Mouse (Mus musculus): ENCODE measurements around the gene Clec2i. TPM values are rescaled to one million over a fixed set of nuclear protein-coding genes. Genes with fewer than 3 reads are reported as not detected.
"Not testable (repeated sequence)": the region's sequence is repeated elsewhere in the genome, so short reads cannot be mapped to it uniquely, and the experiment has no call there.

The Clec2i gene
- total RNA-seq (2014; rRNA removed; ENCODE audit: low replicate concordance) (not detected in 2 replicates), polyA plus RNA-seq (2015; fragmentation: Nextera tagmentation; extraction: Ambion mirVana) (not detected in 2 replicates)

GRCm38 (mm10) chr6:128887091-128887790 is at the start of gene Clec2i:
Clec2i (plus strand) TSS chr6:128887588.
- ATAC-seq (ENCODE audit: insufficient read depth, low read depth); H3K4me3 ChIP-seq (ENCODE audit: low read depth, low read length); H3K27me3 ChIP-seq (ENCODE audit: control insufficient read depth, insufficient read depth, low read length); H3K4me1 ChIP-seq (ENCODE audit: control insufficient read depth, insufficient read depth); DNase-seq (ENCODE audit: low spot score); H3K36me3 ChIP-seq (replicated peaks; ENCODE audit: control insufficient read depth, insufficient read depth, low read length); H3K9me3 ChIP-seq (replicated peaks; ENCODE audit: control insufficient read depth, low read length); H3K27ac ChIP-seq (ENCODE audit: low read depth); H3K4me2 ChIP-seq (ENCODE audit: low read depth, low read length); H3K9ac ChIP-seq (replicated peaks; ENCODE audit: low read depth, low read length): not testable (repeated sequence)
- 76% methylated on average over 6 of the region's 6 CpGs for WGBS

- DNase-seq (ENCODE audit: low spot score) (peak; percentile 80), ATAC-seq (ENCODE audit: insufficient read depth, low read depth) (peak; percentile 65)
- H3K9me3 ChIP-seq (replicated peaks; ENCODE audit: control insufficient read depth, low read length), result no peaks in the 10 kb centered on the region
- H3K27me3 ChIP-seq (ENCODE audit: control insufficient read depth, insufficient read depth, low read length), result no peaks in the 10 kb centered on the region
- H3K36me3 ChIP-seq (replicated peaks; ENCODE audit: control insufficient read depth, insufficient read depth, low read length), result no peaks in the 10 kb centered on the region
- peak overlapping the region; percentile 76 for H3K4me3 ChIP-seq (ENCODE audit: low read depth, low read length)
- H3K9ac ChIP-seq (replicated peaks; ENCODE audit: low read depth, low read length), result peak overlapping the region; percentile 70
- under 1% methylated on average over 49 of the region's 49 CpGs for WGBS
- peak overlapping the region; percentile 94 for H3K27ac ChIP-seq (ENCODE audit: low read depth)
- TF ChIP-seq EP300 (IDR thresholded peaks at IDR 0.05; ENCODE audit: low read depth), result peak; percentile 46; the same call in 1 of the 2 replicates
- no peak for TF ChIP-seq CTCF (IDR thresholded peaks at IDR 0.05; ENCODE audit: low read depth)
- 0 out of 2 replicates have a peak, but pooled peaks cover 6% of the 10 kb centered on the region for H3K4me1 ChIP-seq (ENCODE audit: control insufficient read depth, insufficient read depth)
- H3K4me2 ChIP-seq (ENCODE audit: low read depth, low read length), result peak overlapping the region; percentile 61
These were observed 48.8 kb upstream of the Clec2i start for GRCm38 (mm10) chr6:128838342-128839265.

- WGBS, result 0% methylated on average over 17 of the region's 17 CpGs
- ATAC-seq (ENCODE audit: insufficient read depth, low read depth) (peak; percentile 49), DNase-seq (ENCODE audit: low spot score) (peak; percentile 87)
- no peaks in the 10 kb centered on the region for H3K36me3 ChIP-seq (replicated peaks; ENCODE audit: control insufficient read depth, insufficient read depth, low read length)
- H3K4me3 ChIP-seq (ENCODE audit: low read depth, low read length), result peak overlapping the region; percentile 76
- peak; percentile 88 for TF ChIP-seq CTCF (IDR thresholded peaks at IDR 0.05; ENCODE audit: low read depth)
- TF ChIP-seq EP300 (IDR thresholded peaks at IDR 0.05; ENCODE audit: low read depth), result no peak
- peak overlapping the region; percentile 61 for H3K4me2 ChIP-seq (ENCODE audit: low read depth, low read length)
- peaks cover 12% of the 10 kb centered on the region for H3K4me1 ChIP-seq (ENCODE audit: control insufficient read depth, insufficient read depth)
- no peaks in the 10 kb centered on the region for H3K9me3 ChIP-seq (replicated peaks; ENCODE audit: control insufficient read depth, low read length)
- peak overlapping the region; percentile 94 for H3K27ac ChIP-seq (ENCODE audit: low read depth)
- peak overlapping the region; percentile 46; the same call in 1 of the 2 replicates for H3K9ac ChIP-seq (replicated peaks; ENCODE audit: low read depth, low read length)
- no peaks in the 10 kb centered on the region for H3K27me3 ChIP-seq (ENCODE audit: control insufficient read depth, insufficient read depth, low read length)
These were observed 48.1 kb upstream of the Clec2i start for GRCm38 (mm10) chr6:128839266-128839771.

- Histone ChIP-seq H3K27ac (ENCODE audit: low read depth) (no peak overlapping the region), H3K9me3 (replicated peaks; ENCODE audit: control insufficient read depth, low read length) (no peaks in the 10 kb centered on the region), H3K4me3 (ENCODE audit: low read depth, low read length) (no peak overlapping the region), H3K36me3 (replicated peaks; ENCODE audit: control insufficient read depth, insufficient read depth, low read length) (no peaks in the 10 kb centered on the region), H3K4me1 (ENCODE audit: control insufficient read depth, insufficient read depth) (peaks cover 12% of the 10 kb centered on the region), H3K4me2 (ENCODE audit: low read depth, low read length) (0 out of 2 replicates have a peak overlapping the region, but pooled peaks have one; percentile 61), H3K9ac (replicated peaks; ENCODE audit: low read depth, low read length) (no peak overlapping the region), H3K27me3 (ENCODE audit: control insufficient read depth, insufficient read depth, low read length) (no peaks in the 10 kb centered on the region)
- ATAC-seq (ENCODE audit: insufficient read depth, low read depth) (no peak), DNase-seq (ENCODE audit: low spot score) (no peak)
- TF ChIP-seq EP300 (IDR thresholded peaks at IDR 0.05; ENCODE audit: low read depth) (no peak), CTCF (IDR thresholded peaks at IDR 0.05; ENCODE audit: low read depth) (no peak)
- 59% methylated on average over 7 of the region's 7 CpGs for WGBS
These were observed 47.5 kb upstream of the Clec2i start for GRCm38 (mm10) chr6:128839921-128840320.

DNA sequence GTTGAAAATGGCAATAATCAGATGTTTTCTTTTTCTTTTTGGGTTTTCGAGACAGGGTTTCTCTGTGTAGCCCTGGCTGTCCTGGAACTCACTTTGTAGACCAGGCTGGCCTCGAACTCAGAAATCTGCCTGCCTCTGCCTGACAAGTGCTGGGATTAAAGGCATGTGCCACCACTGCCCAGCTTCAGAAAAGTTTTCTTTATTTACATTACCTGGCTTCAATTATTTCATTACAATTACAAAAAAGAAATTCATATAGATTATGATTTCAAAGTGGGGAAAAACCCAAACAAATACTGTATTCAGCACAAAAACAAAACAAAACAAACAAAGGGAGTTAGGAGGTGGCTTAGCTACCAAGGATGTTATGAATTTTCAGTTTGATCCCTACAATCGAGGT is 46.7 kb upstream of the Clec2i start:
- not testable (repeated sequence) for H3K9me3 ChIP-seq (replicated peaks; ENCODE audit: control insufficient read depth, low read length); H3K9ac ChIP-seq (replicated peaks; ENCODE audit: low read depth, low read length); H3K4me2 ChIP-seq (ENCODE audit: low read depth, low read length); H3K27ac ChIP-seq (ENCODE audit: low read depth); H3K4me3 ChIP-seq (ENCODE audit: low read depth, low read length); ATAC-seq (ENCODE audit: insufficient read depth, low read depth); H3K27me3 ChIP-seq (ENCODE audit: control insufficient read depth, insufficient read depth, low read length); H3K36me3 ChIP-seq (replicated peaks; ENCODE audit: control insufficient read depth, insufficient read depth, low read length); DNase-seq (ENCODE audit: low spot score)
- 72% methylated on average over 3 of the region's 3 CpGs for WGBS
- peaks cover 12% of the 10 kb centered on the region for H3K4me1 ChIP-seq (ENCODE audit: control insufficient read depth, insufficient read depth)

Data from heart, postnatal 0 days (tissue).